Mouse (Mus musculus) frontal cortex, adult (tissue): ENCODE data around the gene Fhod1.
A peak's percentile ranks its signal among the peaks of the same experiment; 100 is the strongest.

Experiments used
- ATAC-seq: cut with Nextera tagmentation; 2 replicates; pipeline ENCODE4 v1.9.2; 2017; ENCODE audit warnings: mild to moderate bottlenecking, moderate library complexity, mixed read lengths; ENCODE audit not compliant: low TSS enrichment

Gene Fhod1

DNA sequence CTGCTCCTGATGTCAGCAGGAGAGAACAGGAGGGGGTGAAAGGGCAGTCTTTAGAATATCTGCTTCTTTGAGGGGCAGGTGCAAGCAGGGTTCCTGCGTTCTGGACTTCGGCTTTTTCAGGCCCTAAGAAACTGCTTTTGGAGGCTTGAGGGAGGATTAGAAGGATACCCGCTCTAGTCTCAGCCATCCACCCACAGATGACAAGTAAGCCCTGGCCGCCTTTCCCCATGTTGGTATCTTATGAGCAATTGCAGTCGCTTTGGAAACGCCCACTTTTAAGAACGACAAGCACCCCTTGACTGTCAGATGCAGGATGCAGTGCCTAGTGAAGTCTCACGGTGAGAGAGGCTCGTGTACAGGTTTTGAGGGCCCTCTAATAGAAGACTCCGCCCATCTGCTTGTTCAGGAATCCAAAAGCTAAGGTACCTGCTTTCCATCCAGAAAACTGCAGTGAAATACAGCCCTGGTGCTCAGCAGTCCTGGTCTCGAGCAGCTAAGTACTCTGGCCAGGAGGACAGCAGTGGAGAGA, 29.0 kb downstream of the Fhod1 start:
- peak; percentile 58; the same call in 1 of the 2 replicates for ATAC-seq

DNA sequence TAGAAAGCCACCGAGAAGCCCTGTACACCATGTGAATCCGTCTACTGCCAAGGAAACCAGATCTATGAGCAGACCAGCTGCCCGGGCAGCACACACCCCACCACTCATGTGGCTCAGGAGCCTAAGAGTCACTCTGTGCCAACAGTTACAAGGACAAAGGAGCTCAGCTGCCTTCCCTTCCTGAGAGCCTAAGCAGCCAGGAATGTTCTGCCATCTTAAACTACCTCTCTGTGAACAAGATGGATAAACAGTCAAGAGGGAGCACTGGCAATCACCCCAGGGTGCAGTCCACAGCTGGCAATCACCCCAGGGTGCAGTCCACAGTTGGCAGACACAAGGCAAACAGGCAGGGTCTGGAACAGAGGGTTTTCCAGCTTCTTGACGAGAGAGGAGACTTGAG, 29.8 kb downstream of the Fhod1 start:
- ATAC-seq: no peak

DNA sequence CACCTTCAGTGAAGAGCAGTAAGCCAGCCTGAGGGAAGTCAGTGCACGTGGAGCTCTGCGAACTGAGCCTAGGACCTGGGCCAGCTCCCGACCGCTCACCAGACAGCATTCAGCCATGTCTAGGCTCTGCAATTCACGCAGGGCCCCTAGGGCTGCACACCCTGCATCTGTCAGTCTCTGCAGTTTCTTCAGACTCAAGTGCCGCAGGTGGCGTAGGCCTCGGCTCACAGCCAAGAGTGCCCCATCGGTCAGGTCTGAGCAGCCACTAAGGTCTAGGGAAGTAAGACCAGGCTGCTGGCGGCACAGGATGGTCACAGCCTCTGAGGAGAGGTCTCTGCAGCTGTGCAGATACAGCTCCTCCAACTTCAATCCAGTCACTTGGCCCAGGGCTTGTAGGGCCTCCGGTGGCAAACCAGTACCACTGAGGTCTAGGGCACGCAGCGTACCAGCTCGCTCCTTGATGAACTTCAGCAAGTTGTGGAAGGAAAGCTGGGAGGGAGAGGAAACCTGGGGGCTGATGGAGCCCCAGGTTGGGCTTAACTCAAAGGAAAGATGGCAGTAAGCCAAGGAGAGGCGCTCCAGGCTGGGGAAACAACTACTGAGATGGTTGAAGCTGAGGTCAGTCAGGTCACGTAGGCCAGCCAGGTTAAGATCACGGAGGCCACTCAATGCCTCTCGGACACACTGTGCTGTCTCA, 32.5 kb downstream of the Fhod1 start:
- no peak for ATAC-seq

DNA sequence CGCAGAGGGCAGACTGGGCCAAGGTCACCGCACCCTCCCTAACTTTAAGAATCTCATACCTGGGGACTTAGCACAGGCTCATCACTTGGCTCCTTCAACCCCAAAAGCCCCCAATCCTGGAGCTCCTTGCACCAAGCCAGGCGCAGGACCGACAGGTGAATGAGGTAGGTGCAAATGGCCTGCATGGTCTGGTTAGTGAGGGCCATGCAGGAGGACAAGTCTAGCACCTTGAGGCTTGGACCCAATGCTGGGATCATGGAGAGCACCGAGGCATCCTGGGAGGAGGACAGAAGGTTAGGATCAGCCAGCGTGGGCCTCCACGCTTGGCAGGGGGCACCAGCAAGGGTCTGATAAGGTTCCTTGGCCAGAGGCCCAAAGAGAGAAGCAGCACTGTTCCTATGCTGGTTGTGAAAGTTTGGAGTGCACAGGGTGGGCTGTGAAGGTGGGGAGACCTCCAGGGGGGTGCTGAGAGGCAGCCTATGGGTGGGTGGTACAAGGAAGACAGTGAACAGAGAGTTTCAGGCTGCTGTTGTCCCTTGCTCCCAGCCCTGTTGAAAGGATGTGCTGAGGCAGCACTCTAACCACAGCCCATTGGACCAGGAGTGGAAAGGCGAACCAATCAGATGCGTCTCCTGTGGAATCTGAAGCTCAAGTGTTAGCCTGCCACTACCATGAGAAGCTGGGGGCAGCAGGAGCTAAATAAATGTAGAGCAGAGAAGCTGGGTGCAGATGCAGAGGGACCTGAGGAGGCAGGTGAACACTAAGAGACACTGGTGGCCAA, 33.9 kb downstream of the Fhod1 start:
- no peak for ATAC-seq

DNA sequence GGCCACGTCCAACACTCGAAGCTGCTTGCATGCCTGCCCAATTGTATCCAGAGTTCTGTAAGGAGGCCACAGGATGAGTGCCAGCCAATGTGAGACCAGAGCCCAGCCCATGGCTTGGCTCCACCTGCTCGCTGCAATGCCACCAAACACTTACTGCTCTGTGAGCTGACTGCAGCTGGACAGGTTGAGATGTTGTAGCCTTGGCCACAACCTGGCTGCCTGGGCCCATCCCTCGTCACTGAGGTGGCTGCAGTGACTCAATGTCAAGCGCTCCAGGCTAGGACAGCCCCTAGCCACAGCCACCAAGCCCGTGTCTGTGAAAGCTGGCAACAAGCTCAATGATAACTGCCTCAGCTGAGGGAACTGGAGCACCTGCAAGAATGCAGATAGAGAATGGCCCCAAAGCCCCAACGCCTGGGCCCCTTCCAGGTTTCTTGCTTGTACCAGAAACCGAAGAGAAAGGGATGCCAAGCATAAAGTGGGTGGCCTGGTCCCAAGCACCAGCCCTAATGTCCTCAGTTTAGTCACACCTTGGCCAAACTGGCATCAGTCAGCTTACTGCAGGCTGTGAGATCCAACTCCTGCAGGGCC, 34.8 kb downstream of the Fhod1 start:
- ATAC-seq: no peak

DNA sequence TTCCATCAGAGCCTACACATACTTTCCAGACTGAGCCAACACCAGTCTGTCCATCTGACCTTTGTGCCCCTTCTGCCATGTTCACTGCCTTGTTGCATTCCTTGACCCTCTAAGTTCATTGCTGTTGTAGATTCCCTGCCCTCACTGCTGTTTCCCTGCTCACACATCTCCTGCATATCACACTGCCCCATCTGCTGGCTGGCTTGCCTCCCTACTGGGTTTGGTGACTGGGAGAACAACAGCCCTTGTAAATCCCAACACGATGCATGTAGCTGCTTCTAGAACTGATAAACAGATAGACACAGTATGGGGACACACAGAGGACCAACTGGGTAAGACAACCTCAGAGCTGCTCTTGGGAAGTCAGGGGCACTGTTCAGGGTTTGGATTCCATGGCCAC, 36.0 kb downstream of the Fhod1 start:
- no peak for ATAC-seq

DNA sequence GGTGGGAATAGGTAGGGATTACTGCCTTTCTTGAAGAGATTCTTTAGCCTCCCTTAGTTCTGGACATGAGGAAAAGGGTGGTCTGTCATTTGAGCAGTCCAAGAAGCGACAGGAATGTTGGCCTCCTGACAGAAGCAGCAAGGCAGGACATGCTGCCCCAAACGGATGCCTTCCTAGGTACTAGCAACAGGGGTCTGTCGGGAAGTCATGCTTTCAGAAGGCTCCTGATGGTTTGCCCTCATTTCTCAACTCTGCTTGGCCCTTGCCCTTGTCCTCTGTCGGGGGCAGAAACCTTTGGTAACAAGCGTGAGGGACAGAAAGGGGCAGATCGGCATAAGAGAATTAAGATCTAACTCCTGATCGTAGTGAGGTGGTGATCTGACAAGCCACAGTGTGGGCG, 37.6 kb downstream of the Fhod1 start:
- ATAC-seq: no peak

DNA sequence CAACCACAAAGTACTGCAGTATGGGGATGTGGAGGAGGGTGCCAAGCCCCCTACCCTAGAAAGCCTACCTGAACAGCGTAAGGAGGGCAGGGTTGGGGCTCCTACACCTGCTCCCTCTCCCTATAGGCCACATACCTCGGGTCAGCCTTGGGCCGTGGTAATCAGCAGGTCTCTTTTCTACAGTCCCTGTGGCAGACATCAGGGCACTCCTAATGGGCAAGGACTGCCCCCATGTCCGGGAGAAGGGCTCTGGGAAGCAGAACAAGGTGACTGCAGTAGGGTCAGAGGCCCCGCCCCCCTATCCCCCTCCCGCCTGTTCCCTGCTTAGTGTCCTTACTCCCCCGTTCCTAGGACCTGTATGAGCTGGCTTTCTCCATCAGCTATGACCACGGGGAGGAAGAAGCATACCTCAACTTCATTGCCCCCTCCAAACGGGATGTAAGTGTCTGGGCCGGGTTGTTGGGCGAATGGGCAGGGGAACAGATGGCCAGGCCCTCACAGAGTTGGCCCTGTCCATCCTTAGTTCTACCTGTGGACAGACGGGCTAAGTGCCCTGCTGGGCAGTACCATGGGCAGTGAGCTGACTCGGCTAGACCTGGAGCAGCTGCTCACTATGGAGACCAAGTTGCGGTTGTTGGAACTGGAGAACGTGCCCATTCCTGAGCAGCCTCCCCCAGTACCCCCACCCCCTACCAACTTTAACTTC, 38.5 kb downstream of the Fhod1 start:
- ATAC-seq: no peak

DNA sequence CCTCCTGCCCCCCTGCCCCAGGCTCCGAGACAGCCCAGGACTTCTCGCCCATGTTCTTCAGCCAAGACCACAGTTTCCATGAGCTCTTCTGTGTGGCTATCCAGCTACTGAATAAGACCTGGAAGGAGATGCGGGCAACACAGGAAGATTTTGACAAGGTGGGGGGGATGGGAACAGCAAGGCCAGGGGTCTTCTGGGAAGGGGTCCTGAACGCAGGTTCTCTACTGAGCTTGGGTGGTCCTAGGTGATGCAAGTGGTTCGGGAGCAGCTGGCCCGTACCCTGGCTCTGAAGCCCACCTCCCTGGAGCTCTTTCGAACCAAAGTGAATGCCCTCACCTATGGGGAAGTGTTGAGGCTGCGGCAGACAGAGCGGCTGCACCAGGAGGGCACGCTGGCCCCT, 39.3 kb downstream of the Fhod1 start:
- no peak for ATAC-seq

DNA sequence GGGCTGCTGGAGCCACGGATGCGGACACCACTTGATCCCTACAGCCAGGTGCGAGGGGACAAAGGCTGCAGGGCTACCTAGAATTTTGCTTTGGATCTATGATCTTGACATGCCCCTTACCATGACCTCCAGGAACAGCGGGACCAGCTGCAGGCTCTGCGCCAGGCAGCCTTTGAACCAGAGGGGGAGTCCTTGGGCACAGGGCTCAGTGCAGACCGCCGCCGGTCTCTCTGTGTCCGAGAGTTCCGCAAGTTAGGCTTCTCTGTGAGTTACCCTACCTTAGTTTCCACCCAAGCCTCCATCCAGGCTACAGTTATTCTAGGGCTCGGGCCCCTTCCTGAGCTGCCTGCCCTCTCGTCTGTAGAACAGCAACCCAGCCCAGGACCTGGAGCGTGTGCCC, 40.1 kb downstream of the Fhod1 start:
- ATAC-seq: no peak

DNA sequence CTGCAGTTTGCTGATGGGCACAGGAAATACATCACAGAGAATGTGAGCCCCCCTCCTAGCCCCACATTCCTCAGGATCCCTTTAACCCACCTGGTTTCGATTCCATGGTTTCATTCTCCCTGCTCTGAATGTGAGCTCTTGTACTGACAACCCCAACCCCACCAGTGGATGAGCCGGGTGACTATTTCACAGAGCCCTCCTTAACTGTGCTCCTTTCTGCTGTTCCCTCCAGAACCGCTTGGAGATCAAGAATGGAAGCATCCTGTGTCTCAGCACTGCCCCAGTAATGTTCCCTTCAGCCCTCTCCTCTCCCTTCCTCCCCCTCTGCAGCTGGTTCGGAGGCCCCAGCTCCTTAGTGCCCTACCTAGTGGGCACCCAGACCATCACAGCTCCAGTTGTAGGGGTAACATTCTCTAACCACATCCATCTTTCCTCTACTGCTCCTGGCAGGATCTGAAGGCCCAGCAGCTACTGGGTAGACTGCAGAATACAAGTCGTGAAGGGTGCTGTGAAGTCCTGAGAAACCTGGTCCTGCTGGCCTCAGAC, 41.5 kb downstream of the Fhod1 start:
- peak; percentile 45 for ATAC-seq

DNA sequence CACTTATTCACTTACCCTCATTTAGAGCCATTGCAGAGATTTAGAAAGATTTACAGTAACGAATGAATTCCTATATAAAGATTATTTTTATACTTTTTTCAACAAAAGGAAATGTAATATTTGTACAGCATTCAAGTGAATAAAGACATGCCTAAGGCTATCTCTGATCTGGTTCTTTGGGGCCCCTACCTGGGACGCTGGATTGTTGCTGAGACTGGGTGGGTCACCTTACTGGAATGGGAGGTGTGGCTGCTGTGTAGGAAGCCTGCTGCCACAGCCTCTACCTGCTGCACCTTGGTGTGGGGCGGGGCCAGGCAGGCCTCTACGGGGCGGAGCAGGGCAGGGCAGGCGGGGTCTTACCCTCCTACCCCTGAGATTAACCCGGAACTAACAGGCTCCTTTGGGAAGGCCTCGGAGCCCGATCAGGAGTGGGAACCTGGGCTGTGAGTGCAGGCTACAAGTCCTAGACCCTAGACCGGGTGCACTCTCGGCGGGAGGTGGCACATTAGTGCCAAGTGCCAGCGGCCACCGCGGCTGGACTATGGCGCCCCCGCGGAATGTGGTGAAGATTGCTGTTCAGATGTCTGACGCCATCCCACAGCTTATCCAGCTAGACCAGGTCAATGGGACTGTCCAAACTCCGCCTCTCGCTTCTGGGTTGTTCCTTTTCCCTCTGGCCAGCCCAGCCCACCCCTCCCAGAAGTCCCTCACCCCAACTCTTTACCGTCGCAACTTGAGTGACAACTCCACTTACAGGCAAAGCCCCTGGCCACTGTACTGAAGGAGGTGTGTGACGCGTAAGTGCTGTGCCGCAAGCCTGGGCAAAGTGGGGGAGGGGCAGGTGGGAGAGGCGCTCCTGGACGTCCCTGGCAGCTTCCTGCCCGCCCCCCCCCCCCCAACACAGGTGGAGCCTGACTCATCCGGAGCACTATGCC, 42.3 kb downstream of the Fhod1 start, which contains the start of gene Elmo3:
TSS of gene Elmo3 (plus strand) at position 391 of the 935 bp plus-strand sequence.
- ATAC-seq: peak; percentile 22

DNA sequence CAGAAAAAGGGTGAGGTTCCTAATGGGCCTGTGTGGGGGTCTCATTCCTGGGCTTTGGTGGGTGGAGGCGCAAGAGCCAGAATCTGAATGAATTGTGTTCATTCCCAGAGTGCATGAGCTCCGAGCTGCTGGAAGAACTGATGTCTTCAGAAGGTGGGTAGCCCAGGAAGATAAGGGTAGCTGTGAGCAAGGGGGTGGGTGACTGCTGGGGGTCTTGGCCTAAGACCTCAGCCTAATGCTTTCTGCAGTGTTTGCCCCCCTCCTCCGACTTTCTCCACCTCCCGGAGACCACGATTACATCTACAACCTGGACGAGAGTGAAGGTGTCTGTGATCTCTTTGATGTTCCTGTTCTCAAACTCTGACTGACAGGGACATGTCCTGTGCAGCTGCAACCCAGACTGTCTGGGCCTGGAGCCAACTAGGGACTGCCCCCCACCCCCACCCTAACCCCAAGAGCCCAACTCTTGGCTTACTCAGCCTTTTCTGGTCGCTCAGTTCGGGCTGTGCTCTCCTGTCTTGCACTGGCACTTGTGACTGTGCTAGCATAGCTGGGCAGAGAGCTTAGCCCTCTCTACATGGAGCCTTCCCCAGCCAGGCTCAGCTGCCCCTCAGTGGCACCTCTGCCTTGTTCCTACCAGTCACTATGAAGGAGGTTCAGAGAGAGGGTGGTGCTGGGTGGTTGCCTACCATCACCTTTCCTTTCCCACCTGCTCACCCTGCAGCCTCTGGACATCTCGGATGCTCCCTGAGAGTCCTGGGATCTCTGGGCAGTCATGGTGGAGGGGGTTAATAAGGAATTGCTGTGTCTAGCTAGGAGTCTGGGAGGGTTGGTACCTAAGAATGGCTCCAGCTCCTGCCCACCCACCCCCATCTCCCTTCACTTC, 43.2 kb downstream of the Fhod1 start:
- ATAC-seq: peak; percentile 28

DNA sequence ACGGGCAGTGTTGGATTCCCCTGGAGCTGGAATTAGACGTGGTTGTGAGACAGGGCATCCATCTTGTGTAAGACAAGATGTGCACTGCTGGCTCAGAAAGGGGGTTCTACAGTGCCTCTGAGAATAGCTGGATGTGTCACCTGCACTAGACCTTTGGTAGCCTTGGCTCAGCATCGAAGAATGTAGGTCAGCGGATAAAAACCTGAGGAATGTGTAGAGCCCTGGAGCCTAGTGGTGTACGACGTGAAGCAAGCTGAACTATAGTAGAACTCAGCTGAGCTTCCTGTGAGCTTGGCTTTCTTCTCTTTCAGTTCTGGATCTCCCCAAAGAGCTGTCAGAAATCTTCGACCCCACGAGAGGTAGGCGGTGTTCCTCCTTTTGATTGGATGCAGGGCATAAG, 43.9 kb downstream of the Fhod1 start:
- ATAC-seq: no peak

DNA sequence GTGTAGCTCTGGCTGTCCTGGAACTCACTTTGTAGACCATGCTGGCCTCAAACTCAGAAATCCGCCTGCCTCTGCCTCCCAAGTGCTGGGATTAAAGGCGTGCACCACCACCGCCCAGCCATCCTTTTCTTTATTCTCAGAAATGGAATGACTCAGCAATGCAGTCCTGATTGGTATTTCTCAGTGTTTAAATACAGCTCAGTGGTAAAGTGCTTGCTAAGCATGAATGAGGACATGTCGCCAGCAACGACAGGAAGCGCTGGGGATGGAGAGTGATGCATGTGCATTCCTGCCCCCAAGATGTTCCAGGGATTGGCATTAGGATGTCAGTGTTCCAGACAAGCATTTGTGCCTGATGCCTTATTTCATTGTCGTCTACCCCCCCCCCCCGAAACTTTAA, 44.4 kb downstream of the Fhod1 start:
- ATAC-seq: peak; percentile 25

DNA sequence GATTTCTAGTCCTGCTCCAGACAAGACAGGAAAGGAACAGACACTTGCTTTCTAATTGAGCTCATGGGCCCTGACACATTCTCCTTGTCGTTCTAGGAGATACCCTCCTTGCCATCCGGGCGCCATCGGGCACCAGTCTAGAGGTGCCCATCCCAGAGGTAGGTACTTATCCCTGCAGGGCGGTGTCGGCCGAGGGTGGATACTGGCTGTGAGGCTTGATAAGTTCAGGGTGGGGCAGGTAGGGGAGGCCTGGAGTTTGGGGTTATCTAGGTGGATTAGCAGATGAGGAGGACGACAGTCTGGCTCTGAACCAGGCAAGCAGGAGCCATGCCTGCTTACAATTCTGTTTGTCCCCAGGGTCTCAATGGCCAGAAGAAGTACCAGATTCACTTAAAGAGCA, 47.8 kb downstream of the Fhod1 start:
- no peak for ATAC-seq

DNA sequence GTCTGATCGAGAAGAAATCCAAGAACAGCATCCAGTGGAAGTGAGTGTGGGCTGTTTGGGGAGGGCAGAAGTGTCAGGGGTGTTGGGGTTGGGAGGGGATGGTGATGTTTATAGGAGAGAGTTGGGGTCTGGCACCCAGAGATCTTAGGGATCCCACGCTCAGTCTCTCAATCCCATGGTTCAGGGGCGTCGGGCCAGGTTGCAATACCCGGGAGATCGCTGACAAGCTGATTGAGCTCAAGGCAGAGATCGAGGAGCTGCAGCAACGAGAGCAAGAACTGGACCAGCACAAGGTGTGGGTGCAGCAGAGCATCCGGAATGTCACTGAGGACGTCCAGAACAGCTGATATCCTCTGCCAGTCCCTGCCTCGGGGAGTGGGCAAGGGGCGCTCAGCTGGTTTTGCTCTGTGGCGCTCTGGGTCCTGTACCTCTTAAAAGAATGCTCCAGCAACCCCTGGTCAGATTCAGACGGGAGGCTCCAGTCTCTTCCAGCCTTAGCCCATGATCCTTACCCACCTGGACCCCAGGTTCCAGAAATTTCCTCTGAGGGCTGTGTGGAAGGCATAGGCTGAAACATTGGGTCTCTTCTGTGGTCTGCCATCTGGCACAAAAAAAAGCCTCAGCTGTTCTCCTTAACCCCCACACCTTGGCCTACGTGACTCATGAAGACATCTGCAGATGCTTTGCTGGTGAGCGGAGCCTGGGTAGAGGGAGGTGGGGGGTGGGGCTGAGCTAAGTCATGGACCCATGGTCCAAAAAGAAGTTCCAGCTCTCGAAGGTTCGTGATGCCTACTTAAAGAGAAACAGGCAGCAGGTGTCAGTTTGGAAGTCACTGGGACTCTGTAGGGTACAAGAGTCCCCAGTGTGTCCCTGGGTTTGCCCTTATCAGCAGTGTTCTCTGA, 49.2 kb downstream of the Fhod1 start:
- ATAC-seq: no peak

DNA sequence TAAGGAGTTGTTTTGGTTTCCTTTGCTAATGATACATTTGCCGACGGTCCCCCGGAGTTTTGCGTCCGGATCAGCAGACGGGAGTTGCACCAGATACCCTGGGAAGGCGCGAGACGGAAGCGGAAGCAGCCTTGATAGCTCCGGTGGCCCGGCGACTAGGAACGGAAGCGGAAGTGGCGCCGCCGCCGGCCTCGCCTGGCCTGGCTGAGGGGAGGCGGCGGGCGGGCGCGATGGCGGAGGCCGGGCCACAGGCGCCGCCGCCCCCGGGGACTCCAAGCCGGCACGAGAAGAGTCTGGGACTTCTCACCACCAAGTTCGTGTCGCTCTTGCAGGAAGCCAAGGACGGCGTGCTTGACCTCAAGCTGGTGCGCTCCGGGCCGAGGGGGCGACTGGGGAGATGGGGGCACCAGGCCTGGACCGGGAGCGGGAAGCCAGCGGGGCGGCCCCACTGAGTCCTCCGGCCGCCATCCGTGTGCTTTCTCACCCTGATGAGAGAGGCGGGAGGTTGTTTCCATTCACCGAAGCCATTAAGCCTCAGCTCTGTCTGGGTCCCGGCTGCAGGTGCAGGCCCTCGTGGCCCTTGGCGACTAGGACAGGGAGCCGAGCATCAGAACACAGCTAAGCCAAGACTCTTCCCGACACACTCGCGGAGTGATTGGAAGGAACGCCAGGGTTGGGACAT, 50.1 kb downstream of the Fhod1 start, which contains the start of gene E2f4:
TSS of gene E2f4 (plus strand) at position 153 of the 682 bp plus-strand sequence.
- ATAC-seq: peak; percentile 95
